Mouse (Mus musculus): Measurements from ENCODE around the gene Mre11a. TPM values are rescaled to one million over a fixed set of nuclear protein-coding genes. Genes with fewer than 3 reads are reported as not detected.
A peak's percentile ranks its signal among the peaks of the same experiment; 100 is the strongest.

Gene Mre11a
- polyA plus RNA-seq, 1 experiment from 2014 or later: 14.4 TPM

DNA sequence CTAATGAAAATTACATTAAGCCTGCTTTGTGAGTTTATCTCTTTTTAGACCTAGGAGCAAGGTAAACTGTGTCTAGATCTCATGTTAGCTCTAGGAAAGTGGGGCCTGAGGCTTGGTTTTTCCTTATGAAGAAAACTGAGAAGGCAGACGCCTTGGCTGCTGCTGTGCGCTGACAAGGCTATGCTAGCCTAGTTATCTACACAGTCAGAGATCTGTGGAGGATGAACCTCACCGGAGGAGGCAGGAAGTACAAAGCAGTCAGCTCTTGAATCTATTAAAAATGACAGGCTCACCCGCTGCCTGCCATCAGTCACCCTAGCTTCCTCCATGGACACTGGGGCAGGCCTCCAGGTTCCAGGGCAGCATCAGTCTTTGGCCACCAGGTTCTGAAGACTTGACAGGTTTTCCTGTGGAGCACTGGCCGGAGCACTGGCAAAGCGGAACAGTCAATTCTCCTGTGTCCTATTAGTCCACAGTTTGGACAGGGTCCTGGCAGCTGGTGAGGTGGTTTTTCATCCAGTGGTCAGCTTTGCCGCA is 73.8 kb downstream of the Mre11a start:
- no peak overlapping the region for H3K4me2 ChIP-seq (ENCODE audit: low read depth, low read length)
- H3K4me3 ChIP-seq (ENCODE audit: low read length): no peak overlapping the region
- 58% methylated on average over 7 of the region's 7 CpGs for WGBS
- peaks cover 3% of the 10 kb centered on the region; the same call in 1 of the 2 replicates for H3K4me1 ChIP-seq (ENCODE audit: control insufficient read depth, insufficient read depth, low read length)
- no peak overlapping the region for H3K27ac ChIP-seq (ENCODE audit: low read length)
- no peak for ATAC-seq (replicated peaks; ENCODE audit: extremely low read depth, insufficient read depth, low FRiP score)
- H3K9me3 ChIP-seq (replicated peaks; ENCODE audit: control insufficient read depth, low read length): no peaks in the 10 kb centered on the region
- peaks cover 55% of the 10 kb centered on the region for H3K27me3 ChIP-seq (ENCODE audit: control insufficient read depth, insufficient read depth, low read length)
- no peaks in the 10 kb centered on the region for H3K36me3 ChIP-seq (ENCODE audit: control insufficient read depth, insufficient read depth)
- no peak overlapping the region for H3K9ac ChIP-seq (ENCODE audit: low read length)

DNA sequence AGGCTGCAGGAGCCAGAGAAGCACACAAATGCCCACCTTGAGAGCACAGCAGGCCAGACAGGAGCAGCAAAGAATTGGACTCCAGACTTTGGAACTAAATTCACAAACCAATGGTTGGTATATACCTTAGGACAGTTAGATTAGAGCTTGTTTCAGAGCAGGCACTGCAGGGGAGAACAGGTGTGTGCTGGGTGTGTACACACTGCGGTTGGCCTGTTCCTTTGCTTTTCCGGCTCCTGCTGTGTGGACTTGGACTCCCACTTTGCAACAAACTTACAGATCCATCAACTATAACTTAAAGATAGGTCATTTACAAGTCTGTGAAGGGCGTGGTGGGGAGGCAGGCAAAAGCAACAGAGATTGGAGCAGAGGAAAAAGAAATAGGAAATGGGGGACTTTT is 74.3 kb downstream of the Mre11a start:
- 85% methylated on average over 3 of the region's 3 CpGs for WGBS
- H3K36me3 ChIP-seq (ENCODE audit: control insufficient read depth, insufficient read depth): no peaks in the 10 kb centered on the region
- H3K9ac ChIP-seq (ENCODE audit: low read length): no peak overlapping the region
- H3K27me3 ChIP-seq (ENCODE audit: control insufficient read depth, insufficient read depth, low read length): peaks cover 60% of the 10 kb centered on the region
- H3K27ac ChIP-seq (ENCODE audit: low read length): no peak overlapping the region
- no peak overlapping the region for H3K4me2 ChIP-seq (ENCODE audit: low read depth, low read length)
- no peak overlapping the region for H3K4me3 ChIP-seq (ENCODE audit: low read length)
- ATAC-seq (replicated peaks; ENCODE audit: extremely low read depth, insufficient read depth, low FRiP score): no peak
- no peaks in the 10 kb centered on the region for H3K9me3 ChIP-seq (replicated peaks; ENCODE audit: control insufficient read depth, low read length)
- peaks cover 3% of the 10 kb centered on the region; the same call in 1 of the 2 replicates for H3K4me1 ChIP-seq (ENCODE audit: control insufficient read depth, insufficient read depth, low read length)

DNA sequence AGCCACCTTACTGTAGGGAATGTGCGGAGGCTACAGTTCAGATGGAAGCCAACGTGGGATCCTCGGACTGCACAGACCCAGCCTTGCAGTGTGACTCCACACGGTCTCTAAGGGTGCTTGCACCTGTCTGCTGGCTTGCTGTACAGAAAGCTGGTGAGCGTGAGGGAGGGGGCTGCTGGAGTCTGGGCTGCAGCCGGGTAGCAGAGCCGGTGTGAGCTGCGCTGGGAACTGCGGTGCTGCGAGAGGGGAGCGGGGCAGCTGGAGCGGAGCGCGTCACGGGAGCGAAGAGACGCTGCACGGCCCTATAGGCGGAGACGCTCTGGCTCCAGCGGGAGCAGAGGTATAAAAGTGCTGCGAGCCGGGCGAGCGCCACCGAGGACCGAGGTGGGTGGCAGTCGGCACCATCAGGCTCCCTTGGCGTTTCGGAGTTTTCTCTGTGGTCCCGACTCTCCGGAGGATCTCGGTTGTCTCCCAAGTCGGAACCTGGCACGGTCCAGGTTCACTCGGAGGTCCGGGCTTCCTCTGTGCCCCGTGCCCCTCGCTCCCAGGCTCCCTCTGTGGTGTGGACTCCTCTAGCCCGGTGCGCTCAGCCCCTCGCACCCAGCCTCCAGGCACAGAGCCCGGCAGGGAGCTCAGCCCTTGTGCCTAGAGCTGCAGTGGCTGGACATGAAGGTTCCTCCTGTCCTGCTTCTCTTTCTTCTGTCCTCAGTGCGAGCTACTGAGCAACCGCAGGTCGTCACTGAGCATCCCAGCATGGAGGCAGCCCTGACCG is 75.6 kb downstream of the Mre11a start, which contains the start of gene Gpr83:
Gpr83 (plus strand) TSS at position 343 of the 772 bp plus-strand sequence.
- Histone ChIP-seq H3K27me3 (ENCODE audit: control insufficient read depth, insufficient read depth, low read length) (peaks cover 64% of the 10 kb centered on the region), H3K9ac (ENCODE audit: low read length) (peak within 1 kb of the TSS; percentile 18), H3K4me2 (ENCODE audit: low read depth, low read length) (peak within 1 kb of the TSS; percentile 72), H3K9me3 (replicated peaks; ENCODE audit: control insufficient read depth, low read length) (no peaks in the 10 kb centered on the region), H3K36me3 (ENCODE audit: control insufficient read depth, insufficient read depth) (no peaks in the 10 kb centered on the region), H3K27ac (ENCODE audit: low read length) (no peak within 1 kb of the TSS), H3K4me3 (ENCODE audit: low read length) (peak within 1 kb of the TSS; percentile 45), H3K4me1 (ENCODE audit: control insufficient read depth, insufficient read depth, low read length) (peaks cover 3% of the 10 kb centered on the region; the same call in 1 of the 2 replicates)
- WGBS: 2% methylated on average over 47 of the region's 47 CpGs
- peak; percentile 65 for ATAC-seq (replicated peaks; ENCODE audit: extremely low read depth, insufficient read depth, low FRiP score)

- H3K4me2 ChIP-seq (ENCODE audit: low read depth, low read length): no peak overlapping the region
- peaks cover 3% of the 10 kb centered on the region; the same call in 1 of the 2 replicates for H3K4me1 ChIP-seq (ENCODE audit: control insufficient read depth, insufficient read depth, low read length)
- no peaks in the 10 kb centered on the region for H3K9me3 ChIP-seq (replicated peaks; ENCODE audit: control insufficient read depth, low read length)
- no peak overlapping the region for H3K27ac ChIP-seq (ENCODE audit: low read length)
- no peak overlapping the region for H3K9ac ChIP-seq (ENCODE audit: low read length)
- no peak for ATAC-seq (replicated peaks; ENCODE audit: extremely low read depth, insufficient read depth, low FRiP score)
- H3K4me3 ChIP-seq (ENCODE audit: low read length): no peak overlapping the region
- no peaks in the 10 kb centered on the region for H3K36me3 ChIP-seq (ENCODE audit: control insufficient read depth, insufficient read depth)
- H3K27me3 ChIP-seq (ENCODE audit: control insufficient read depth, insufficient read depth, low read length): peaks cover 55% of the 10 kb centered on the region
- 84% methylated on average over 3 of the region's 3 CpGs for WGBS
Measured at GRCm38 (mm10) chr9:14863126-14863525, 78.7 kb downstream of the Mre11a start.

GRCm38 (mm10) chr9:14864726-14865125 is 80.3 kb downstream of the Mre11a start:
- Histone ChIP-seq H3K27me3 (ENCODE audit: control insufficient read depth, insufficient read depth, low read length) (peaks cover 39% of the 10 kb centered on the region), H3K4me3 (ENCODE audit: low read length) (no peak overlapping the region), H3K27ac (ENCODE audit: low read length) (no peak overlapping the region), H3K4me1 (ENCODE audit: control insufficient read depth, insufficient read depth, low read length) (peaks cover under 1% of the 10 kb centered on the region; the same call in 1 of the 2 replicates), H3K4me2 (ENCODE audit: low read depth, low read length) (no peak overlapping the region), H3K9ac (ENCODE audit: low read length) (no peak overlapping the region), H3K36me3 (ENCODE audit: control insufficient read depth, insufficient read depth) (no peaks in the 10 kb centered on the region), H3K9me3 (replicated peaks; ENCODE audit: control insufficient read depth, low read length) (no peaks in the 10 kb centered on the region)
- no peak for ATAC-seq (replicated peaks; ENCODE audit: extremely low read depth, insufficient read depth, low FRiP score)
- 74% methylated on average over 9 of the region's 9 CpGs for WGBS

GRCm38 (mm10) chr9:14866957-14867356 is 82.5 kb downstream of the Mre11a start:
- H3K4me3 ChIP-seq (ENCODE audit: low read length): no peak overlapping the region
- H3K4me1 ChIP-seq (ENCODE audit: control insufficient read depth, insufficient read depth, low read length): no peaks in the 10 kb centered on the region
- ATAC-seq (replicated peaks; ENCODE audit: extremely low read depth, insufficient read depth, low FRiP score): no peak
- H3K27me3 ChIP-seq (ENCODE audit: control insufficient read depth, insufficient read depth, low read length): peaks cover 20% of the 10 kb centered on the region
- H3K9me3 ChIP-seq (replicated peaks; ENCODE audit: control insufficient read depth, low read length): no peaks in the 10 kb centered on the region
- H3K9ac ChIP-seq (ENCODE audit: low read length): no peak overlapping the region
- no peaks in the 10 kb centered on the region for H3K36me3 ChIP-seq (ENCODE audit: control insufficient read depth, insufficient read depth)
- no peak overlapping the region for H3K4me2 ChIP-seq (ENCODE audit: low read depth, low read length)
- no peak overlapping the region for H3K27ac ChIP-seq (ENCODE audit: low read length)
- 27% methylated on average over 7 of the region's 7 CpGs for WGBS

DNA sequence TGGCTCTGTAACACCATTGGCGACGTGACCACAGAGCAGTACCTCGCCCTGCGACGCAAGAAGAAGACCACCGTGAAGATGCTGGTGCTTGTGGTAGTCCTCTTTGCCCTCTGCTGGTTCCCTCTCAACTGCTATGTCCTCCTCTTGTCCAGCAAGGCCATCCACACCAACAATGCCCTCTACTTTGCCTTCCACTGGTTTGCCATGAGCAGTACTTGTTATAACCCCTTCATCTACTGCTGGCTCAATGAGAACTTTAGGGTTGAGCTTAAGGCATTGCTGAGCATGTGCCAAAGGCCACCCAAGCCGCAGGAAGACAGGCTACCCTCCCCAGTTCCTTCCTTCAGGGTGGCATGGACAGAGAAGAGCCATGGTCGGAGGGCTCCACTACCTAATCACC is 83.9 kb downstream of the Mre11a start:
- no peak overlapping the region for H3K9ac ChIP-seq (ENCODE audit: low read length)
- H3K36me3 ChIP-seq (ENCODE audit: control insufficient read depth, insufficient read depth): no peaks in the 10 kb centered on the region
- H3K4me3 ChIP-seq (ENCODE audit: low read length): no peak overlapping the region
- H3K27me3 ChIP-seq (ENCODE audit: control insufficient read depth, insufficient read depth, low read length): peaks cover 8% of the 10 kb centered on the region
- no peak overlapping the region for H3K4me2 ChIP-seq (ENCODE audit: low read depth, low read length)
- no peak overlapping the region for H3K27ac ChIP-seq (ENCODE audit: low read length)
- H3K4me1 ChIP-seq (ENCODE audit: control insufficient read depth, insufficient read depth, low read length): no peaks in the 10 kb centered on the region
- 94% methylated on average over 8 of the region's 8 CpGs for WGBS
- H3K9me3 ChIP-seq (replicated peaks; ENCODE audit: control insufficient read depth, low read length): no peaks in the 10 kb centered on the region
- no peak for ATAC-seq (replicated peaks; ENCODE audit: extremely low read depth, insufficient read depth, low FRiP score)

- no peak overlapping the region for H3K9ac ChIP-seq (ENCODE audit: low read length)
- no peaks in the 10 kb centered on the region for H3K9me3 ChIP-seq (replicated peaks; ENCODE audit: control insufficient read depth, low read length)
- H3K27ac ChIP-seq (ENCODE audit: low read length): no peak overlapping the region
- H3K36me3 ChIP-seq (ENCODE audit: control insufficient read depth, insufficient read depth): no peaks in the 10 kb centered on the region
- H3K4me2 ChIP-seq (ENCODE audit: low read depth, low read length): no peak overlapping the region
- 83% methylated on average over 2 of the region's 2 CpGs for WGBS
- H3K27me3 ChIP-seq (ENCODE audit: control insufficient read depth, insufficient read depth, low read length): no peaks in the 10 kb centered on the region; the same call in none of the 2 replicates
- H3K4me3 ChIP-seq (ENCODE audit: low read length): no peak overlapping the region
- no peak for ATAC-seq (replicated peaks; ENCODE audit: extremely low read depth, insufficient read depth, low FRiP score)
- no peaks in the 10 kb centered on the region for H3K4me1 ChIP-seq (ENCODE audit: control insufficient read depth, insufficient read depth, low read length)
Measured at GRCm38 (mm10) chr9:14870377-14870776, 85.9 kb downstream of the Mre11a start.

DNA sequence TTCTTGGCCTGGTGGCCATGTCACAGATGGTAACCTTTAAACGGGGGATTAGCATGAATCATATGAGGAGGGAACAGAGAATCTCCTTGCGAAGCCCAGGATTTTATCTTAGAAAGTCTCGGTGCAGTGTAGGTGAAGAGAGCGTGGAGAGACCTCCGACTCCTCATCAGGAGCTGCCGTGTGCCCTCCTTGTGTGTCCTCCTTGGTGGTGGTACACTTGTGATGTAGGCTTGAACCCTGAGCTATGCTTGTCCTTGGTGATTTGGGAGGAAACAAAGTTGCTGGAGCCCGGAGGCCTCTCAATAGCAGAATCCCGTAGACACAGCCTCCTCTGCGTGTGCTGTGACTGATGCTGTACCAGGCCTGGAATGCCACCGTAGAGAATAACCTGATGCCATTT is 86.3 kb downstream of the Mre11a start:
- no peak for ATAC-seq (replicated peaks; ENCODE audit: extremely low read depth, insufficient read depth, low FRiP score)
- H3K4me3 ChIP-seq (ENCODE audit: low read length): no peak overlapping the region
- H3K4me1 ChIP-seq (ENCODE audit: control insufficient read depth, insufficient read depth, low read length): no peaks in the 10 kb centered on the region
- H3K4me2 ChIP-seq (ENCODE audit: low read depth, low read length): no peak overlapping the region
- no peak overlapping the region for H3K27ac ChIP-seq (ENCODE audit: low read length)
- WGBS: 88% methylated on average over 10 of the region's 10 CpGs
- no peaks in the 10 kb centered on the region; the same call in none of the 2 replicates for H3K27me3 ChIP-seq (ENCODE audit: control insufficient read depth, insufficient read depth, low read length)
- no peaks in the 10 kb centered on the region for H3K36me3 ChIP-seq (ENCODE audit: control insufficient read depth, insufficient read depth)
- H3K9me3 ChIP-seq (replicated peaks; ENCODE audit: control insufficient read depth, low read length): no peaks in the 10 kb centered on the region
- no peak overlapping the region for H3K9ac ChIP-seq (ENCODE audit: low read length)
